Mouse (Mus musculus) ES-CJ7 (cell line): ENCODE measurements around the gene Chrnb4.

Experiments used
- DNase-seq: peaks from one replicate; pipeline ENCODE4 v3.0.0; 2011; ENCODE audit warnings: low read depth, low spot score

Chrnb4 gene

GRCm38 (mm10) chr9:55023902-55024583, 24.5 kb downstream of the Chrnb4 start:
- DNase-seq: peak; percentile 71

- no peak for DNase-seq
These were observed 25.3 kb downstream of the Chrnb4 start for GRCm38 (mm10) chr9:55023326-55023725.

- no peak for DNase-seq
These were observed 31.7 kb downstream of the Chrnb4 start for GRCm38 (mm10) chr9:55016926-55017325.

GRCm38 (mm10) chr9:55010588-55011350, 37.8 kb downstream of the Chrnb4 start:
- DNase-seq: peak; percentile 17

GRCm38 (mm10) chr9:55009692-55010091, 38.9 kb downstream of the Chrnb4 start:
- no peak for DNase-seq

- DNase-seq: no peak
These were observed 45.0 kb downstream of the Chrnb4 start for GRCm38 (mm10) chr9:55003609-55004008.

DNA sequence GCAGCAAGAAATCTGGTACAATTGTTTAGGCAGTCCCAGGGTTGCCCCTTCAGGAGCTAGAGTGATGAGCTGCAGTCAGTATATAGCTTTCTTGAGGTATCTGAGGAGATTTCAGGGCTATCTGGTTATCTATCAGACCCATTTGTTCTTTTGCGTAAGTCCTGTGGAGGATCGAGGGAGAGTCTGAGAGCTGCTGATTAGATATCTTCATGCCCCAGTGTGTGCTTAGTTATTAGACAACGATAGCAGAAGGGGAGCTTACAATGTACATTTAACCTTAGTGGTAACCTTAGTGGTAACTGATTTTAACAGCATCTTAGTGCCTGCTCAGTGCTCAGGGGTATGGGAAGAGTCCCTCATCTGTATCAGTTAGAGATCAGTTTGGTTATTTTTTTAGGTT, 52.9 kb downstream of the Chrnb4 start:
- DNase-seq: no peak

GRCm38 (mm10) chr9:54994381-54994780, 54.2 kb downstream of the Chrnb4 start:
- DNase-seq: peak; percentile 27

- DNase-seq: no peak
These were observed 58.2 kb downstream of the Chrnb4 start for GRCm38 (mm10) chr9:54990362-54990761.

- no peak for DNase-seq
These were observed 66.2 kb downstream of the Chrnb4 start for GRCm38 (mm10) chr9:54982401-54982800.

DNA sequence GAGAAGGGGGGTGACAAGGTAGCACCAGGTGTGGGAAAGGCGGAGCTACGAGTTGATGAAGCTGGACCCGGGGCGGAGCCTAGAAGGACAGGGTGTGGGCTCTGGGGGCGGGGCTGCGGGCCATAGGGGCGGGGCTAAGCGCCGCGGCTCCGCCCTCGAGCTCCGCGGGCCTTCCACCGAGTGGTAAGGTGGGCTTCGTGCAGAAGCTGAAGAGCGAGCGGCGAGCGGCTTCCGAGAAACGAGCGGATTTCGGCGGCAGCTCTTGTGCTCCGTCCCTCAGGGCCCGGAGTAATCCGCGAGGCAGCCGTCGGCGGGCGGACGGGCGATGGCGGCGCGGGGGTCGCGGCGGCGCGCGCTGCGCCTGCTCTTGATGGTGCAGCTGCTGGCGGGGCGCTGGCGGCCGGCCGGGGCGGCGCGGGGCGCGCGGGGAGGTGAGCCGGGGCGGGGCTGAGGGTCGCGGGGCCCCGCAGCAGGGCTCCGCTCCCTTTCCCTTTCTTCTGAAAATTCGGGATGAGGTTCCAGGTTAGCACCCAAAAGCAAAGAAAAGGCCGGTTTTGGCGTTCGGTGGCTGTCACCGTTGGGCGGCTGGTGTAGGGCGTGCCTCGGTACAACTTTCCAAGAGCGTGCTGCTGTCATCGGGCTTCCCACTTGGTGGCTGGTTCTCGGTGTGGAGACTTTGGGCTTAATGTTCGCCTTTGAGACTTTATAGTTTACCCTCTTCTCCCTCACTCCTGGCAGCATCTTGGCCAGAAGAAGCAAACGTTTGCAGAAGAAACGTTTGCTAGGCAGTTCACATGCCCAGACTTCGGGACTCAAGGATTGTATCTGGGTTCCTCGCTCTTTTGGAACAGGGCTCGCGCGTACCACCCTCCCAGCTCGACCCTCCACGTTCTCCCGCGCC, 67.0 kb downstream of the Chrnb4 start:
- DNase-seq: peak; percentile 75

DNA sequence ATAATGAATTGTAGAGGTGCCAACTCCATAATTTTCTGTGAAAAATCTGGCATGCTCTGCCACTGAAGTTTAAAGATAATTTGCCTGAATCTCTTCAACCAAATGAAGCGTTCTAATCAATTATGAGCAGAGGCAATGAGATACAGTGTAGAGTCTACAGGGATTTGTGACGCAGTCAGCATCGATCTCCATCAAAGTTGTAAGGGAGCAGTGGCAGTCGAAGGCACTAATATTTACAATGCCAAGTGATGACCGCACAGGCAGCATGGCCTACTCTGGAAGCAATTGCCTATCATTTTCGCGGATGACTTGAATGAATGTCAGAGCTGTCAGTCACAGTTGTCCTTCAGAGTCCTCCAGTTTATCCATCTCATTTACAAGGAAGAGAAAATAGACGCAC, 67.9 kb downstream of the Chrnb4 start, which contains the start of gene Chrna5:
Chrna5 (plus strand) TSS at position 207 of the 400 bp plus-strand sequence.
- no peak for DNase-seq
